Mouse (Mus musculus) fat pad, adult 2 months (tissue): Measurements from ENCODE around the gene Rragd.
A peak's percentile ranks its signal among the peaks of the same experiment; 100 is the strongest.

ENCODE experiments used
- DNase-seq: peaks from one replicate; pipeline ENCODE4 v3.0.0-alpha.2; 2011; ENCODE audit warnings: low read depth, low spot score; ENCODE audit errors: extremely low read depth

Gene Rragd

DNA sequence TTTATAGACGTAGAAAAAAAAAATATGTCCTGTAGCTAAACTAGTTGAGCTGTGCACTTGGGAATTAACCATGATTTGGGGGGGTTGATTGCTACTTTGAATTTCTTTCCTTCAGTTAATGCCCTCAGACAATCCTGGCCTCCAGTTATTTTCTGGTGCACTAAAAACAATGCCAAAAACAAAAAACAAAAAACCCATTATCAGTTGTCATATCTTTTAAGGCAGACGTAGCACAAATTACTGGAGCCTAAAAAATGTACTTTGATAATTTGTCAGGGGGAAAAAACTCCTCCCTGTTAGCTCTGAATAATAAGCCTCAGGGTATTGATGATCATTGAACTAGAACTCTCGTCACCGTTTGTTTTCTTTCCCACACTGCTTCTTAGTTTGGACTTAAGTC is 49.2 kb downstream of the Rragd start:
- no peak for DNase-seq

DNA sequence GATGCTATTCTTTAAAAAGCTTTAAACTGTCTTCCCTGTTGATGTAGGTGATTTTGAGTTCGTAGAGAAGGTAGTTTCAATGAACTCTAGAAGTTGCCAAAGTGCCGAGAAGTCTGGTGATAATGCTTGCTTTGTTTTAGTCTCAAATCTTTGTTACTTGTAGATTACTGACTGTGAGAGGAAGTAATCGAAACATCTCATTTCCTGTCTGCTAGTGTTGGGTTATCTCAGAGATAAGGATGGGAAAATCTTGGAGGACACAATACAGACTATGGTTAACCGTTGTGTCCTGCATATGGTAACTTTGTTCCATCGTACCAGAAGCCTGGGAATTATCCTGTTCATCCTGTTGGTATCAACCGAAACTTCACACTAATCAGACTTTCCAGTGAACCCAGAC is 50.7 kb downstream of the Rragd start:
- no peak for DNase-seq

DNA sequence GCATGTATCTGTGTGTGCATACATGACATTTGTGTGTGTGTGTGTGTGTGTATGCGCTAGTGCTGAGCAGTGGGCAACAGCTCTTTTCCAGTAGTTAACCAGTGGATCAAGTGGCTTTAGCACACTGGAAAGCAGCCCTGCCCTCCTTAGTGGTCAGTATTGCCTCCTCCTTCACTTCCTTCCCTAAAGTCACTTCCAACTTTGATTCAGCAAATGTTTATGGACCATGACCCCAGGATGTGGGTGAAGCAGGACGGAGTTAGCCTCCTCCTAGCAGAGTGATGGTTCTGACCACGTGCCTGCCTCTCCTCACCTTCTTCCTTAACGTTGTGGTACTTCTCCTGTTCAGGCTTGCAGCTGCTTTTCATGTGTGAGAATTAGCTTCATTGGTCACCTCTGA is 57.0 kb downstream of the Rragd start:
- DNase-seq, result no peak

DNA sequence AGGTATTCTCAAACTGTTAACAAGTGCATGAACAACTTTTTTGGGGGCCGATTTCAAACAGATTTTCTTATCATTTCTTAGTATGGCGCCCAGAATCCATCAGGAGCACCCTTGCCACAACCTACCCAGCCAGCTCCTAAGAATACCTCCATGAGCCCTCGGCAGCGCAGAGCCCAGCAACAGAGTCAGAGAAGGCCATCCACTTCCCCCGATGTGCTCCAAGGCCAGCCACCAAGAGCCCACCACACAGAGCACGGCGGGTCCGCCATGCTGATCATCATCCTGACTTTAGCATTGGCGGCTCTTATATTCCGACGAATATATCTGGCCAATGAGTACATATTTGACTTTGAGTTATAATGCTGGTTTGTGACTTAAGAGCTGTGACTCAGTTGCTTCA is 66.8 kb downstream of the Rragd start:
- no peak for DNase-seq

DNA sequence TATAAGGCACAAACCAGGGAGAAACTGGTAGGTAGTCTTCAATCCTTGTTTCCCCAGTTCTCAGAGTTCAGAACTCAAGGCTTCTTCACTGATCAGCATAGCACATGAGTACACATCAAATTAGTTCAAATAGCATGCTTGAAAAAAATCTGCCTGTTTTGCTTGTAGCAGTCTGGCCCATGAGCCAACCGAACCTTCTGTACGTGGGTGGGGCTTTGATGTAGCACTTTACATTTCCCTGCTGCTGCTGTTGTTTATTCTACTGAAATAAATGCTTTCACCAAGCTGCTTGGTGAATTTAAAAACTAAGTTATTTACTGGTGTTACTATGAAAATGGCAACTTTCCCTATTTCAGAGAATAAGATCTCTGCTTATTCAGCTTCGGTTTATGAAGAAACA is 69.2 kb downstream of the Rragd start:
- DNase-seq, result no peak

DNA sequence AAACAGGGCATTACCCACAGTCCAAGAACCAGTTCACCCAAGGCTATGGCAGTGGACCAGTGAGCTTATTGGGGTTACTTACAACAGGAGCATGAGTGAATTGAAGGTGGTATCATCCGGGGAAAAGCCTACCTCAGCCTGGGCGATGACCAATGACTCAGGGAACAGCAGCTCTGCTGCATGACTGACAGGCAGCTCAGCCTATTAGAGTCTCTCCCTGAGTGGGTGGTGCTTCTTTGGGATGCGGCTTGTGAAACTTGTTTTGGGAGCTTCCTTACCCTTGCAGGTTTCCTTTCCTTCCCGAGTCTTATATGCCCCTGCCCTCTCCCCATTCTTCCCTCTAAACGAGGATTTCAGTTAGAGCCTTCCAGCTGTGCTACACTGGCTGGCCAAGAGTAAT is 69.8 kb downstream of the Rragd start:
- no peak for DNase-seq

DNA sequence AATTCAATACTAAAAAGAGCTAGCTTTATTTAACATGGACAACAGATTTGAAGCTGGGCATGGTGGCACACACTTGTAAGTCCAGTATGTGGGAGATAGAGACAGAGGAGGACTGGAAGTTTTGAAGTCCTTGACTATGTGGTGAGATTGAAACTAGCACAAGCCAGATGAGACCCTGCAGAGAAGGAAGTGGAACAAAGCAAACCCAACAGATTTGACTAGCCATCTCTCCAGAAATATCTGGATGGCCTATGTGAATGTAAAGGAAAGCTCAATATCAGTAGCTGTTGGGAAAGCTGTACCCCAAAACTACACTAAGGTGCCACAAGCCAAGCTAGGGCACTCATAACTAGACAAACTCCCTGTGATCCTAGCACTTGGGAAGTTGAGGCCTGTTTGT is 71.6 kb downstream of the Rragd start:
- no peak for DNase-seq

DNA sequence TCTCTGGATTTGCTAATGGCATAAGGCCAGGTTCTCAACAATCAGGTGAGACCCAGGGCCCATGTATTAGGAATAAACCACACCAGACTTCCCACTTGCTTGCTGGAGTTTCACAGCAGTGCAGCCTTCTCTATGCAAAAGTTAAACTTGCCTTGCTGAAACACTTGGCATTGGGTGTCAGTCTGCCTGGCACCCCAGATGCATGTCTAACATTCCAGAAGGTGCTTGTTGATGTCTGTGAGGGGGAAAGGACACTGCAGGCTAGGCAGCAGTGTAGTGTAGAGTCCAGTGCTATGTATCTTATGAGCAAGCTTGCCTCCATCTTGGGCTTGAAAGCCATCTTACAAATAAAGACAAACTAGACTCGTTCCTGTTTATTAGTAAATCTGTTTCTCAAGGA is 73.5 kb downstream of the Rragd start:
- no peak for DNase-seq

DNA sequence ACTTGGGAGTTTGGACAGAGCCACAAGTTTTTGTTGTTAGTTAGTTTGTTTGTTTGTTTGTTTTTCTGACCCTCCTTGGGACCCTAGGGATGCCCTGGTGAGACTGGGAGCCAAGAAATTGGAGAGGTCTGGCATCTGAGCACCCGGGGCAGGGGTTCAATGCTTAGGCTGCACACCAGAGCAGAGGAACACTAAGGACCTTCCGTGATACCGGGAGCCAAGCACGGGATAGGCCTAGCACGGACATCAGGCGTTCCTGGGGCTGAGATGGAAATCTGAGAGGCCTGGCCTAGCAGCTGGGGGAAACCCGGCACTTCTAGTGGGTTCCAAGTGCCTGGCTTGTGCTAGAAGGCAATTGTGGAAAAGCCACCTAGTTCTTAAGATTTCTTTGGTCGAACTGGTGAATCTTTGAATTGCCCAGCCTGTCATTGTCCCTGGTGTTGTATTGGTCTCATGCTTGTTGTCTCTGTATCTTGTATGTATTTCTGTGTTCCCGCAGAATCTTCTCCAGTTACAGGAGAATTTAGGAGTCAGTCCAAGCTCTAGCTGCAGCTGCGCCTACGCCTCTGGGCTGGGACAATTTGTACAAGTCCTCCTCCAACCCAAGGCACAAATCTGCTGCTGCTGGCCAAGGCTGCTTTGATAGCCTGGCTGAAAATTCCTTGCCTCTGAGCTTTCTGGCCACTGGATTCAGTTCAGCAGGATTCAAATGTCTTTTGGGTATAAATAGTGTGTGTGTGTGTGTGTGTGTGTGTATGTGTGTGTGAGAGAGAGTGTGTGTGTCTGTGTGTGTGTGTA is 75.3 kb downstream of the Rragd start:
- peak; percentile 33 for DNase-seq

DNA sequence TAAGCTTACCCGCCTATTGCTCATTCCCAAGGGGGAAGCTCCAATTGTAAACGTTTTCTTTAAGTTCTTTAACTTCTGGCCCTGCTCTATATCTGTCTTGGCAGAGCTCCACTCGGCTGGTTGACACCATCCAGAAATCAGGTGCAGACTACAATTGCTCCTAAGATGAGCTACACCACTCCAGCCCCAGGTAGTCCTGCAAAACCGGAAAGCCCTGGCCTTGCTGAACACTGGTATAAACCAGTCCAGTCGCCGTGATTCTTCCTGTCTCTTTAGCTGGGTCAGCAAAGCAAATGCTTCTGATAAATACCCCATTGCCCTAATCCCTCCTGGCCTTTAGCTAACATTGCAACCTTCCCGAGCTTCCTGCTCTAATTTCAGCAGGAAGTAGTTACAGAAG is 78.3 kb downstream of the Rragd start:
- DNase-seq, result no peak

DNA sequence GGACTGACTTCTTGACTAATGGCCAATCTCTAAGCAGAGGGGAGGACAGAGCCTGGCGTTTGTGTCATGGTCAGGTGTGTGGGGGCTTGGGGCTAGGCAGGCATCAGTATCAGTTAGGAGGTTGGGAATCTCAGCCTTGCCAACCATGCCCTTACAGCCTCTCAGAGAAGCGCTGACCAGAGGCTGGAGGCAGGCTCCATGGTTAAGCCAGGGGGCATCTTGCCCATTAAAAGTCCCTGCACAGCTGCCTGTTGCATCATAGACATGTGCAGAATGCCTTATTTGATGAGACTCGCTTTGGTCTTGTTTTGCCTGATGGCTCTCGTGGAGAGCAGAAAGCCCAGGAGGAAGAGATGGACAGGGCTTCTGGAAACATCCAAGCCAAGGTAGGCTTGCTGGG is 80.1 kb downstream of the Rragd start, which contains the start of gene Gabrr2:
TSS of gene Gabrr2 (plus strand) at position 19 of the 400 bp plus-strand sequence.
- no peak for DNase-seq

DNA sequence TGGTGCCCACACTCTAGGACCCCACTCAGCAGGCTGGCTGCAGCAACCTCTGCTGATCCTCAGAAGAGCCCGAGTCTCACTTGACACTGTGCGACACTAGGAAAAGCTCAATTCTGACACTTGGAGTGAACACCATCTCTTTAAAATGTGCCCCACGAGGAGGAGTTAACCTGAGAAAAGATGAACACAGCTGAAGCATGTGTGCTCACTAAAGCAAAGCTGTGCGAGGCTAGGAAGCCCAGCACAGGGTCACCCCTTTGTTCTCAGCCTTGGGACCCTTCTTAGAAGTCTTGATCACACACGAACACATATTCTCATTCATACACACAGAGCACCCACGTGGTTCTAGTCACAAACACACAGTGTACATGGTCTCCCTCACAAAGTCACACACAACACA is 82.1 kb downstream of the Rragd start:
- no peak for DNase-seq

DNA sequence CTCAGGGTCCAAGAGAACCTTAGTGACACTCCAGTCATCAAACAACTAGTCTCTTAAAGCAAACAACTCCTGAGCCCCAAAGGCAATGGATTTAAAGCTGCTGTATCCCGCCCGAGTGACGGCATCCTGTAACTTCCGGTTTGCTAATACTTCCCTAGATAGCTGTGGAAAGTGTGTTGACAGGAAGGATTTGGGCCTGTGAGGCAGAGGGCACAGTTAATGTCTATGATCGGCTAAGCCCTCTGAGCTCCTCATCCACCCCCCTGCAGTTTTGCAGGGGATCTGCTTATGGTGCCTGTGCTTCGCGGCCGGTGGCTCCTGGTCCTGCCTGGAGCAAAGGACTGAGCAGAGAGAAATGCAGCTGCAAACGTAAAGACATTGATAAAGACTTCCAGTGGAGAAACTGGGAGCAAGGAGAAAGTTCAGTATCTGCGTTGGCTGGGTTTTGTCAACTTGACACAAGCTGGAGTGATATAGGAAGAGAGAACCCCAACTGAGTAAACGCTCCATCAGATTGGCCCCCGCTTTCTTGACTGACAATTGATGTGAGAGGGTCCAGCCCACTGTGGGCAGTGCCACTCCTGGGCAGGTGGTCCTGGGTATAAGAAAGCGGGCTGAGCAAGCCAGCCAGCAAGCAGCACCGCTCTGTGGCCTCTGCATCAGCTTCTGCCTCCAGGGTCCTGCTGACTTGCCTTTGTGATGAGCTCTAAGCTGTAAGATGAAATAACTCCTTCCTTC is 83.6 kb downstream of the Rragd start:
- DNase-seq, result no peak

DNA sequence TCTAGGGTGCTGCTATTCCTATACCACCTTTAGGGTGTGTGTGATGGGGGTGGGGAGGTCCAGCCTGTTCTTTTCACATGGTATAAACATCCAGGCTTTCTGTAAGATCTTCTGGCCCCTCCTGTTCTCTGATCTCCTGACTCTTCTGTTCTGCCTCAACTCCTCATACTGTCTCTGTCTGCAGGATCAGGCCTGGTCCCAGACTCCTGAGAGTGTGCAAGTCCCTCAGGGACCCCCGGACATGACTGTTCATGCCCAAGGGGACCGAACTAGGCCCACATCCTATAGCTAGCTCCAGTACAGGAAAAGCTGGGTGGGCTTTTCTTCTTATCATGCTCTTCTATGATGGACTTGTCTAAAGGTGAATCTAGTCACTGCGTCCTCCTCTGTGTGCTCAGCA is 84.5 kb downstream of the Rragd start:
- no peak for DNase-seq

DNA sequence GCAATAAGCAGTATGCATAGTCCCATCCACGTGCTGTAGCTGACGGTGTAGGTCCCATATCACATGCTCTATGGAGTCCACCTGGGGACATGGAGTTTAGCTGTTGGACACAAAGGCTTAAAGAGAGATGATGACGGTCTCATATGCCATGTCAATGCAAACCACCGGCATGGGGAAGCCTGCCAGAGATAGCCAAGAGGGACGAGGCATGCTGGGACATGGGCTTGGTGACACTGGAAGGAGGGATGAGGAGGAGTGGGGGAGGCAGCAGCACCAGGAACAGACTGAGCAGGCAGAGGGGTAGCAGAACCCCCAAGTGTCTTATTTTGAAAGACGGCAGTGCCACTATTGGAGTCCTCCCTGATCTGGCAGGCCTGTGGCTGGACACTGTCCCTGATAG is 85.0 kb downstream of the Rragd start:
- no peak for DNase-seq

DNA sequence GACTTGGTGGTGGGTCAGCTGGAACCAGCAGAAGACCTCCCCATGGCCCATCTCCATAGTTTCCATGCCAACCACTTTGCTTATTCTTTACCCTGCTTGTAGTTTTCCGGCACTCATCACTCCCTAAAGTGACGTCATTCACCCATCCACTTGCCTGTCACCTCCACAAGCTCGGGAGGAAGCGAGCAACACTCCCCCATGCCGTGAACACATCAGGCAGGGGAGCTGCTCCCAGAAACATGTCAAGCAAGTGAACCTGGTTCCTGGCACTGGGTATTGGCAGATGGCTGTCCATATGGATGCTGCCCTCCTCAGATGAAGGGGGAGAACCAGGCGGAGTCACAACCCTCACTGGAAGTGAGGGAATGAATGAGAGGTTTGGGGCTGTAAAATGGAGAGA is 86.1 kb downstream of the Rragd start:
- no peak for DNase-seq

DNA sequence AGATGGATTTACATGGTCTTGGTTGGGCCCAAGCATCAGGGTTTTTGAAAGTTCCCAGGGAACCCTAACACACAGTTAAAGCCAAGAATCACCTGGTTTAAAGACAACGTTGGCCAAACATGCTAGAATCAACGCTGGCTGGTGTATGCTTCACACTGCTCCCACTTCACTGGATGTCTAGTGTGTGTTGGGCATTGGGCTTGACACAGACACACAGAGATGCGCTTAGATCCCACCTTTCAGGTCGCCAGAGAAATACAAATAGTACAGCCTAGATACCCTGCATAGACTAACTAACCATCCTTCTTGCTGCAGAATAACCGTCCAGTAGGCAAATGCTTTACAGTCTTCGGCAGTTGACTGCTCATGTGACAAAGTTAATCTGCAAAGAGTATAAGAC is 87.5 kb downstream of the Rragd start:
- no peak for DNase-seq

DNA sequence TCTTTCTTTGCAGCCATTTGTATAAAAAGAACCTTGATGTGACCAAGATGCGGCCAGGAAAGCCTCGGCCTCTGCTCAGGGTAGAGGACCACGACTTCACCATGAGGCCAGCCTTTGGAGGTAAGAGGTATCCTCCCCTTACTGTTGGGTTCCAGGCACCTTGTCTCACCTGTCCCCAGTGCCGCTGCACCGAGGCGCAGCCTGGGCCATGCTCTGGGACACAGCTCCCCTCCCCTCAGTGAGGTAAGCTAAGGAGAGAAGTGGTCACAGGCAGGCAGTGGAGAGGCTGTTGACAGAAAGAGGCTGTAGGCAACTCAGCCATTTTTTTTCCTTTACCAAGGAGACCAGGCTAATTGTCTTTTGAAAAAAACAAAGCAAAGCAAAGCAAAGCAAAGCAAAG is 88.5 kb downstream of the Rragd start:
- DNase-seq, result no peak
